Mouse (Mus musculus) MEL (cell line): ENCODE data around the gene Ndufs2. TPM values are rescaled to one million over a fixed set of nuclear protein-coding genes. Genes with fewer than 3 reads are reported as not detected.

Experiments used
- DNase-seq: peaks from one replicate; pipeline ENCODE4 v3.0.0; 2011; ENCODE audit warnings: low read depth, low spot score
- H3K27ac ChIP-seq: 2 replicates; pipeline ENCODE4 v1.5.1; 2012; ENCODE audit warnings: low read depth, mild to moderate bottlenecking, control low read depth, low read length, moderate library complexity; ENCODE audit not compliant: control insufficient read depth
- H3K27me3 ChIP-seq, 2 experiments: fragments of 150-350 bp in 1 of 2; sonication (generic) in 1 of 2; 2 replicates each; pipeline ENCODE4 v1.6.1; 2012; ENCODE audit warnings: low read length in 2 of 2, mild to moderate bottlenecking in 2 of 2, improper control_type of control experiment in 1 of 2, moderate library complexity in 1 of 2; ENCODE audit not compliant: insufficient read depth in 2 of 2, control insufficient read depth in 1 of 2
- H3K36me3 ChIP-seq, 2 experiments: 2 replicates each; pipeline ENCODE4 v1.6.1; 2012 to 2014; ENCODE audit warnings: low read length in 2 of 2, improper control_type of control experiment in 1 of 2, inconsistent platforms in 1 of 2, mild to moderate bottlenecking in 1 of 2; ENCODE audit not compliant: insufficient read depth in 2 of 2, control insufficient read depth in 1 of 2
- H3K4me1 ChIP-seq, 2 experiments: fragments of 150-350 bp in 1 of 2; sonication (generic) in 1 of 2; 2 replicates each; pipeline ENCODE4 v1.6.1; 2012; ENCODE audit warnings: low read length in 2 of 2, improper control_type of control experiment in 1 of 2, mild to moderate bottlenecking in 1 of 2; ENCODE audit not compliant: insufficient read depth in 2 of 2, control insufficient read depth in 1 of 2
- H3K4me3 ChIP-seq, 2 experiments: fragments of 150-350 bp in 1 of 2; sonication (generic) in 1 of 2; 2 replicates each; pipeline ENCODE4 v1.5.1; 2012; ENCODE audit warnings: low read depth in 2 of 2, low read length in 2 of 2, mild to moderate bottlenecking in 2 of 2, moderate library complexity in 2 of 2, control low read depth in 1 of 2, improper control_type of control experiment in 1 of 2; ENCODE audit not compliant: control insufficient read depth in 1 of 2, insufficient read depth in 1 of 2
- H3K79me2 ChIP-seq: 2 replicates; pipeline ENCODE4 v1.6.1; 2012; ENCODE audit warnings: mild to moderate bottlenecking, low read length, moderate library complexity; ENCODE audit not compliant: control insufficient read depth, poor library complexity, insufficient read depth
- H3K9ac ChIP-seq: 2 replicates; pipeline ENCODE4 v1.6.1; 2012; ENCODE audit warnings: low read depth, mild to moderate bottlenecking, control low read depth, low read length, moderate library complexity; ENCODE audit not compliant: control insufficient read depth, poor library complexity, severe bottlenecking
- H3K9me3 ChIP-seq: fragments of 150-350 bp; sonication (generic); replicated peaks from 2 replicates; pipeline ENCODE4 v1.6.1; 2012; ENCODE audit warnings: mild to moderate bottlenecking, low read length, improper control_type of control experiment, moderate library complexity; ENCODE audit not compliant: insufficient read depth
- CHD1 ChIP-seq: IDR thresholded peaks from 2 replicates; pipeline ENCODE4 v1.6.1; 2012; ENCODE audit warnings: low read depth, mild to moderate bottlenecking, inconsistent platforms, low read length, improper control_type of control experiment
- CHD2 ChIP-seq: IDR thresholded peaks from 2 replicates; pipeline ENCODE4 v1.6.1; 2011; ENCODE audit warnings: low read length, improper control_type of control experiment
- ELF1 ChIP-seq: IDR thresholded peaks from 2 replicates; pipeline ENCODE4 v1.6.1; 2014; ENCODE audit warnings: low read depth, mild to moderate bottlenecking, inconsistent platforms, low read length, improper control_type of control experiment, moderate library complexity
- EP300 ChIP-seq, 2 experiments: IDR thresholded peaks; 2 replicates each; pipeline ENCODE4 v1.6.1; 2011; ENCODE audit warnings: improper control_type of control experiment in 2 of 2, low read length in 2 of 2, low read depth in 1 of 2, mild to moderate bottlenecking in 1 of 2
- ETS1 ChIP-seq: IDR thresholded peaks from 2 replicates; pipeline ENCODE4 v1.6.1; 2012; ENCODE audit warnings: low read depth, mild to moderate bottlenecking, inconsistent platforms, low read length, improper control_type of control experiment, moderate library complexity
- HCFC1 ChIP-seq: IDR thresholded peaks from 2 replicates; pipeline ENCODE4 v1.6.1; 2012; ENCODE audit warnings: low read depth, mild to moderate bottlenecking, inconsistent platforms, low read length, improper control_type of control experiment, moderate library complexity
- JUND ChIP-seq: IDR thresholded peaks from 2 replicates; pipeline ENCODE4 v1.6.1; 2011; ENCODE audit warnings: low read depth, mild to moderate bottlenecking, improper control_type of control experiment, low read length
- KAT2A ChIP-seq: conservative IDR thresholded peaks from 2 replicates; pipeline ENCODE4 v1.6.1; 2012; ENCODE audit warnings: low read depth, low read length, improper control_type of control experiment, inconsistent platforms
- MAFK ChIP-seq: IDR thresholded peaks from 2 replicates; pipeline ENCODE4 v1.6.1; 2011; ENCODE audit warnings: low read depth, mild to moderate bottlenecking, low read length, improper control_type of control experiment, borderline replicate concordance
- MAZ ChIP-seq: IDR thresholded peaks from 2 replicates; pipeline ENCODE4 v1.6.1; 2012; ENCODE audit warnings: low read depth, mild to moderate bottlenecking, inconsistent platforms, low read length, improper control_type of control experiment
- MYB ChIP-seq: IDR thresholded peaks from 2 replicates; pipeline ENCODE4 v1.6.1; 2011; ENCODE audit warnings: mild to moderate bottlenecking, low read depth, low read length, improper control_type of control experiment
- MYC ChIP-seq: IDR thresholded peaks from 2 replicates; pipeline ENCODE4 v1.6.1; 2011; ENCODE audit warnings: low read depth, mild to moderate bottlenecking, low read length, improper control_type of control experiment, moderate library complexity
- NELFE ChIP-seq: IDR thresholded peaks from 2 replicates; pipeline ENCODE4 v1.6.1; 2011; ENCODE audit warnings: low read depth, low read length, improper control_type of control experiment
- RAD21 ChIP-seq: IDR thresholded peaks from 2 replicates; pipeline ENCODE4 v1.6.1; 2011; ENCODE audit warnings: mild to moderate bottlenecking, low read depth, low read length, improper control_type of control experiment
- SIN3A ChIP-seq: IDR thresholded peaks from 2 replicates; pipeline ENCODE4 v1.6.1; 2012; ENCODE audit warnings: low read length, improper control_type of control experiment, inconsistent platforms
- TAL1 ChIP-seq: IDR thresholded peaks from 2 replicates; pipeline ENCODE4 v1.6.1; 2012; ENCODE audit warnings: mild to moderate bottlenecking, inconsistent platforms, low read length, moderate library complexity, mixed read lengths
- TCF12 ChIP-seq: IDR thresholded peaks from 2 replicates; pipeline ENCODE4 v1.6.1; 2014; ENCODE audit warnings: low read depth, mild to moderate bottlenecking, inconsistent platforms, low read length, improper control_type of control experiment, moderate library complexity
- UBTF ChIP-seq: IDR thresholded peaks from 2 replicates; pipeline ENCODE4 v1.6.1; 2012; ENCODE audit warnings: low read depth, mild to moderate bottlenecking, inconsistent platforms, low read length, improper control_type of control experiment, moderate library complexity, borderline replicate concordance; ENCODE audit not compliant: insufficient read depth
- USF1 ChIP-seq: IDR thresholded peaks from 2 replicates; pipeline ENCODE4 v1.6.1; 2014; ENCODE audit warnings: low read depth, mild to moderate bottlenecking, inconsistent platforms, low read length, improper control_type of control experiment, moderate library complexity
- USF2 ChIP-seq, 2 experiments: IDR thresholded peaks; 2 replicates each; pipeline ENCODE4 v1.6.1; 2011 to 2012; ENCODE audit warnings: improper control_type of control experiment in 2 of 2, low read length in 2 of 2, borderline replicate concordance in 1 of 2, inconsistent platforms in 1 of 2, low read depth in 1 of 2, mild to moderate bottlenecking in 1 of 2; ENCODE audit not compliant: insufficient read depth in 1 of 2
- ZNF384 ChIP-seq: IDR thresholded peaks from 2 replicates; pipeline ENCODE4 v1.6.1; 2012; ENCODE audit warnings: low read depth, mild to moderate bottlenecking, inconsistent platforms, low read length, improper control_type of control experiment
- polyA plus RNA-seq, 2 experiments: library from polyadenylated mRNA; stranded (reverse) in 1 of 2; unstranded in 1 of 2; fragments of >175 nt in 1 of 2; fragments of >200 nt in 1 of 2; gene quantifications; 2 replicates each; pipeline versions ENCODE4 v1.2.1 to v1.2.4; 2012; ENCODE audit warnings: low replicate concordance in 2 of 2, low read depth in 1 of 2; ENCODE audit not compliant: insufficient read length in 2 of 2, insufficient read depth in 1 of 2, missing spikeins in 1 of 2
- total RNA-seq: library from RNA; depleted of rRNA; stranded (reverse); fragments of 300-350 nt; gene quantifications from 2 replicates; pipeline ENCODE4 v1.2.3, GENCODE M21; 2012

Gene Ndufs2
- total and polyA plus RNA-seq, 3 experiments: 169 to 415 (median 292) TPM

GRCm38 (mm10) chr1:171189046-171189445 lies 62.1 kb downstream of the Ndufs2 start:
- no peak overlapping the region for H3K4me3 ChIP-seq
- H3K36me3 ChIP-seq: peaks cover 0 to 6% of the 10 kb centered on the region in 2 experiments; a peak in 2 of 4 replicates
- TF ChIP-seq NELFE (no peak), CHD1 (no peak), ZNF384 (no peak), KAT2A (no peak), TAL1 (no peak), RAD21 (no peak), TCF12 (no peak)
- DNase-seq: no peak
- H3K79me2 ChIP-seq: no peaks in the 10 kb centered on the region
- no peak overlapping the region for H3K9ac ChIP-seq
- no peak overlapping the region for H3K27ac ChIP-seq
- H3K4me1 ChIP-seq: peaks cover 0 to 8% of the 10 kb centered on the region in 2 experiments; a peak in 2 of 4 replicates
- H3K27me3 ChIP-seq: peaks cover 0 to 3% of the 10 kb centered on the region in 2 experiments; a peak in 1 of 4 replicates
- no peaks in the 10 kb centered on the region for H3K9me3 ChIP-seq

- Histone ChIP-seq H3K79me2 (no peaks in the 10 kb centered on the region), H3K36me3 (peaks cover 0 to 9% of the 10 kb centered on the region in 2 experiments; a peak in 2 of 4 replicates), H3K4me1 (peaks cover 0 to 13% of the 10 kb centered on the region in 2 experiments; a peak in 2 of 4 replicates), H3K9ac (no peak overlapping the region), H3K27ac (no peak overlapping the region), H3K9me3 (no peaks in the 10 kb centered on the region), H3K27me3 (no peaks in the 10 kb centered on the region), H3K4me3 (no peak overlapping the region)
- TF ChIP-seq ZNF384 (no peak), MAZ (no peak), RAD21 (no peak), ELF1 (no peak)
- DNase-seq: no peak
These were observed 63.1 kb downstream of the Ndufs2 start for GRCm38 (mm10) chr1:171187851-171188700.

DNA sequence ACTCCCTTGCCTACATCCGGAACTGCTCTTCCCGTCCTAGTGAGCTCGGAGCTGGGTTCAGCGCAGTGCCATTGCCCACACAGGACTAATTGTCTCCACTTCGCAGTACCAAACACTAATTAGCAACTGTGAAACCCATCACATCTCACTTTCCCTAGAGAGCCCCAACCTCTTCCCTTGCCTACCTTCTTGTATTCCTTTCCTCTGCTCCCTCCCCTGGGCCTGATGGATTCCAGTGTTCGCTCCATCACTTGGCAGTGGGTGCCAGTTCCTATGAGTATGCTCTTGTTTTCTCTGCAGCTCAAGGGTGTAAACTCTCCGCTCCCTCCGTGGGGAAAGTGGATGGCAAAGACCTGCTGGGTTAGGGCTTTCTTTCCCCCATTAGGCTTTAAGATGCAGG lies 65.5 kb downstream of the Ndufs2 start:
- no peak for TF ChIP-seq ETS1
- no peak for TF ChIP-seq TAL1
- no peak for TF ChIP-seq SIN3A
- TF ChIP-seq UBTF: no peak
- no peak for TF ChIP-seq EP300 (IDR thresholded peaks at IDR 0.05; ENCODE audit: low read depth in 1 of 2, low read length in 2 of 2)
- no peak for TF ChIP-seq USF1
- TF ChIP-seq USF2 (IDR thresholded peaks at IDR 0.05; ENCODE audit: borderline replicate concordance in 1 of 2, insufficient read depth in 1 of 2, low read depth in 1 of 2, low read length in 2 of 2): no peak
- no peak for TF ChIP-seq CHD2
- TF ChIP-seq JUND: no peak
- TF ChIP-seq MAFK: no peak
- TF ChIP-seq NELFE: no peak
- no peak for TF ChIP-seq TCF12
- TF ChIP-seq MYC: no peak
- TF ChIP-seq MYB: no peak
- no peak for TF ChIP-seq HCFC1
- Histone ChIP-seq H3K36me3 (peaks cover 0 to 5% of the 10 kb centered on the region in 2 experiments; a peak in 2 of 4 replicates), H3K4me1 (peaks cover 0 to 9% of the 10 kb centered on the region in 2 experiments; a peak in 2 of 4 replicates), H3K27ac (no peak overlapping the region), H3K9ac (no peak overlapping the region), H3K9me3 (no peaks in the 10 kb centered on the region), H3K4me3 (no peak overlapping the region), H3K79me2 (no peaks in the 10 kb centered on the region), H3K27me3 (no peaks in the 10 kb centered on the region)
- DNase-seq: no peak
